In the genomic region with DNA sequence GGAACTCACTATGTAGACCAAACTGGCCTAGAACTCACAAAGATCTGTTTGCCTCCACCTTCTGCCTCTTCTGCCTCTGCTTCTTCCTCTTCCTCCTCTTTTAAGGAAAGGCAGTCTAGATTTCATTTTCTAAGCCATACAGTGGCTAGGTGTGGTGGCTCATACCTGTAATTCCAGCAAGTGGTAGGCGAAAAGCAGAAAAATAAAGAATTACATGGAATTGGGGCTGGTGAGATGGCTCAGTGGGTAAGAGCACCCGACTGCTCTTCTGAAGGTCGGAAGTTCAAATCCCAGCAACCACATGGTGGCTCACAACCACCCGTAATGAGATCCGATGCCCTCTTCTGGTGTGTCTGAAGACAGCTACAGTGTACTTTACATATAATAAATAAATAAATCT, we compare ENCODE assay signal across 2 mouse cellular contexts.
TF ChIP-seq lines count a peak whose summit lies in the region.

No protein-coding gene starts in this region.

TF ChIP-seq in CH12.LX, 34 proteins besides CTCF, POLR2A, EP300 and RAD21:
- TF ChIP-seq TBP (conservative IDR thresholded peaks at IDR 0.05; ENCODE audit: low read depth, low read length) = peak; percentile 62; the same call in 1 of the 2 replicates
TF ChIP-seq in CH12.LX: peak in this region for 1; not testable (repeated sequence) for 33.

TF ChIP-seq in MEL, 35 proteins besides CTCF, POLR2A, EP300 and RAD21:
- peak; percentile 83 for TF ChIP-seq TBP (IDR thresholded peaks at IDR 0.05; ENCODE audit: low read depth, low read length)
TF ChIP-seq in MEL: peak in this region for 1; not testable (repeated sequence) for 34.
